Mouse (Mus musculus): ENCODE data around the gene Ptger1.

DNA sequence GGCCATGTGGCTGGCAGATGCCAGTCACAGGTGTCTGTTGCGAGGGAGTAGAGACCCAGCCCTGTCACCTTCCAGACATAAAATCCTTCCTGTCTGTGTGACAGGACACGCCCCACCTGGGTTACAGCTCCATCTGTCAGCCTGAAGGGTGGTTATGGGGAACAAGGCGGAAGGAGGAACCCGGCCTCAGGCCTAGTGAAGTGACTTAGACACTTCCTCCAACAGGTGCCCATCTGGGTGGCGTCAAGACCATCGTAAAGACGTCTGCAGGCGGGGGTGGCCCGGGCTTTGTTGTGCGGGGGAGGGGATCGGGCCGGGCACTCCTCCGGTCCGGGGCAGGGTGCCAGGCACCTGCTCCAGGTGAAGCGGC, 31.8 kb downstream of the Ptger1 start:
- TF ChIP-seq CTCF (conservative IDR thresholded peaks at IDR 0.05; ENCODE audit: low read length) (no peak), POU5F1 (IDR thresholded peaks at IDR 0.05; ENCODE audit: borderline replicate concordance, low read length) (no peak)
